In genomic region chr6:128108324-128109035, GRCm38 (mm10) we compare ENCODE assay signal across 12 mouse cellular contexts. TPM values are rescaled to one million over a fixed set of nuclear protein-coding genes. Genes with fewer than 3 reads are reported as not detected.
DNase-seq lines count a peak whose midpoint lies in the region; ATAC-seq and TF ChIP-seq lines count a peak whose summit lies in the region.
"Had no signal": no experiment of that assay in that cellular context is flagged by ENCODE, and none has a peak within 500 bp of the region (broad histone marks: within the 10 kb centered on the region; RNA-seq: fewer than 3 reads in every experiment).

No protein-coding gene starts in this region.

- no peaks in the 10 kb centered on the region for H3K36me3 ChIP-seq in midbrain, postnatal 0 days (ENCODE audit: insufficient read depth, low read length)
- no peaks in the 10 kb centered on the region for H3K36me3 ChIP-seq in midbrain, embryonic 10.5 days
- no peaks in the 10 kb centered on the region for H3K36me3 ChIP-seq in heart, postnatal 0 days (replicated peaks; ENCODE audit: control insufficient read depth, insufficient read depth, low read length)
- H3K36me3 ChIP-seq in myocyte (ENCODE audit: control insufficient read depth, insufficient read depth) = no peaks in the 10 kb centered on the region
- no peaks in the 10 kb centered on the region for H3K36me3 ChIP-seq in midbrain, embryonic 16.5 days (ENCODE audit: control insufficient read depth, insufficient read depth, low read length)
- H3K36me3 ChIP-seq: midbrain, embryonic 12.5 days had no signal

- no peak overlapping the region for H3K4me2 ChIP-seq in midbrain, postnatal 0 days (ENCODE audit: low read depth, low read length, poor library complexity, severe bottlenecking)
- H3K4me2 ChIP-seq in heart, postnatal 0 days (ENCODE audit: low read depth, low read length) = no peak overlapping the region
- H3K4me2 ChIP-seq in myocyte (ENCODE audit: low read depth) = no peak overlapping the region
- H3K4me2 ChIP-seq in midbrain, embryonic 16.5 days (ENCODE audit: low read length) = no peak overlapping the region
- H3K4me2 ChIP-seq: midbrain, embryonic 12.5 days had no signal

- no peaks in the 10 kb centered on the region for H3K27me3 ChIP-seq in midbrain, postnatal 0 days (ENCODE audit: insufficient read depth, low read length)
- no peaks in the 10 kb centered on the region for H3K27me3 ChIP-seq in midbrain, embryonic 10.5 days (ENCODE audit: low read depth, poor library complexity, severe bottlenecking)
- H3K27me3 ChIP-seq in heart, postnatal 0 days (ENCODE audit: control insufficient read depth, insufficient read depth, low read length) = no peaks in the 10 kb centered on the region
- no peaks in the 10 kb centered on the region for H3K27me3 ChIP-seq in myocyte (ENCODE audit: control insufficient read depth, insufficient read depth, insufficient read length)
- no peaks in the 10 kb centered on the region for H3K27me3 ChIP-seq in midbrain, embryonic 16.5 days (ENCODE audit: control insufficient read depth, insufficient read depth, low read depth, low read length)
- H3K27me3 ChIP-seq: midbrain, embryonic 12.5 days had no signal

- TF ChIP-seq POLR2A in myocyte (IDR thresholded peaks at IDR 0.05; ENCODE audit: insufficient read length, low read depth) = no peak

- DNase-seq in gastrocnemius, adult 2 months = peak; percentile 51
- no peak for DNase-seq in gastrocnemius, postnatal 4 days (ENCODE audit: low spot score in 2 of 2)
- DNase-seq in midbrain, postnatal 0 days (ENCODE audit: low spot score) = peak; percentile 74
- no peak for DNase-seq in midbrain, embryonic 10.5 days (ENCODE audit: low spot score)
- no peak for DNase-seq in heart, postnatal 0 days (ENCODE audit: low spot score)
- DNase-seq: thymus, postnatal 4 days had no signal

- intact Hi-C loops in gastrocnemius, adult 2 months (cut with DNase I) = no loop called here

- peak overlapping the region; percentile 51 for H3K27ac ChIP-seq in gastrocnemius, adult 2 months
- no peak overlapping the region for H3K27ac ChIP-seq in midbrain, postnatal 0 days (ENCODE audit: low read depth, low read length)
- no peak overlapping the region for H3K27ac ChIP-seq in midbrain, embryonic 10.5 days (replicated peaks)
- peak overlapping the region; percentile 38 for H3K27ac ChIP-seq in heart, postnatal 0 days (ENCODE audit: low read depth)
- no peak overlapping the region for H3K27ac ChIP-seq in midbrain, embryonic 16.5 days (ENCODE audit: low read length)
- H3K27ac ChIP-seq: kidney, postnatal 0 days; midbrain, embryonic 12.5 days had no signal

- ATAC-seq in midbrain, postnatal 0 days (ENCODE audit: low FRiP score) = no peak
- ATAC-seq in heart, postnatal 0 days (ENCODE audit: insufficient read depth, low read depth) = no peak
- ATAC-seq in granulocyte monocyte progenitor cell, adult 5-6 weeks (replicated peaks; ENCODE audit: poor library complexity, severe bottlenecking) = no peak
- ATAC-seq in midbrain, embryonic 16.5 days = no peak
- ATAC-seq: forebrain, embryonic 14.5 days had no signal

- H3K79me2 ChIP-seq in myocyte (ENCODE audit: control insufficient read depth, insufficient read depth) = no peaks in the 10 kb centered on the region

- H3K4me3 ChIP-seq in gastrocnemius, adult 2 months = no peak overlapping the region
- H3K4me3 ChIP-seq in midbrain, postnatal 0 days (ENCODE audit: low read depth, low read length) = no peak overlapping the region
- H3K4me3 ChIP-seq in midbrain, embryonic 10.5 days = no peak overlapping the region
- H3K4me3 ChIP-seq in heart, postnatal 0 days (ENCODE audit: low read depth, low read length) = no peak overlapping the region
- H3K4me3 ChIP-seq in myocyte = no peak overlapping the region
- no peak overlapping the region for H3K4me3 ChIP-seq in midbrain, embryonic 16.5 days (ENCODE audit: low read depth, low read length)
- H3K4me3 ChIP-seq: midbrain, embryonic 12.5 days had no signal

- WGBS in midbrain, postnatal 0 days = 83% methylated on average over 7 of the region's 7 CpGs
- 92% methylated on average over 7 of the region's 7 CpGs for WGBS in midbrain, embryonic 10.5 days
- 59% methylated on average over 7 of the region's 7 CpGs for WGBS in heart, postnatal 0 days
- WGBS in midbrain, embryonic 16.5 days = 87% methylated on average over 7 of the region's 7 CpGs

- no peak overlapping the region for H3K9ac ChIP-seq in midbrain, postnatal 0 days (replicated peaks; ENCODE audit: low read length, poor library complexity, severe bottlenecking)
- H3K9ac ChIP-seq in heart, postnatal 0 days (replicated peaks; ENCODE audit: low read depth, low read length) = no peak overlapping the region
- no peak overlapping the region for H3K9ac ChIP-seq in midbrain, embryonic 16.5 days (ENCODE audit: low read depth, low read length)
- H3K9ac ChIP-seq: midbrain, embryonic 12.5 days had no signal

- no peak for TF ChIP-seq CTCF in gastrocnemius, adult 2 months (IDR thresholded peaks at IDR 0.05)
- no peak for TF ChIP-seq CTCF in midbrain, postnatal 0 days (IDR thresholded peaks at IDR 0.05)
- TF ChIP-seq CTCF in heart, postnatal 0 days (IDR thresholded peaks at IDR 0.05; ENCODE audit: low read depth) = no peak

- no peak for TF ChIP-seq EP300 in heart, postnatal 0 days (IDR thresholded peaks at IDR 0.05; ENCODE audit: low read depth)

- no peak overlapping the region for H3ac ChIP-seq in myocyte (ENCODE audit: control insufficient read depth, insufficient read length)

- H3K4me1 ChIP-seq in midbrain, postnatal 0 days (ENCODE audit: insufficient read depth, low read length) = peaks cover 13% of the 10 kb centered on the region; the same call in 1 of the 2 replicates
- peaks cover 51% of the 10 kb centered on the region for H3K4me1 ChIP-seq in midbrain, embryonic 10.5 days
- H3K4me1 ChIP-seq in heart, postnatal 0 days (ENCODE audit: control insufficient read depth, insufficient read depth) = peaks cover 46% of the 10 kb centered on the region
- peaks cover 26% of the 10 kb centered on the region for H3K4me1 ChIP-seq in midbrain, embryonic 16.5 days (ENCODE audit: control insufficient read depth, insufficient read depth, low read length)

- H3K9me3 ChIP-seq in midbrain, postnatal 0 days (ENCODE audit: low read length) = no peaks in the 10 kb centered on the region
- no peaks in the 10 kb centered on the region for H3K9me3 ChIP-seq in midbrain, embryonic 10.5 days (replicated peaks)
- H3K9me3 ChIP-seq in heart, postnatal 0 days (replicated peaks; ENCODE audit: control insufficient read depth, low read length) = no peaks in the 10 kb centered on the region
- no peaks in the 10 kb centered on the region for H3K9me3 ChIP-seq in midbrain, embryonic 16.5 days (replicated peaks; ENCODE audit: control insufficient read depth, low read length, poor library complexity, severe bottlenecking)
- H3K9me3 ChIP-seq: midbrain, embryonic 12.5 days had no signal

TF ChIP-seq in myocyte, 11 proteins besides CTCF, POLR2A, EP300 and RAD21:
- TF ChIP-seq MYOD1 (IDR thresholded peaks at IDR 0.05; ENCODE audit: control insufficient read depth in 1 of 3, insufficient read length in 2 of 3, low read depth in 2 of 3) = peak in 2 of 3 experiments; percentile 34 to 76
- peak in 2 of 3 experiments; percentile 42 to 79 for TF ChIP-seq MYOG (IDR thresholded peaks at IDR 0.05; ENCODE audit: control insufficient read depth in 1 of 3, insufficient read depth in 1 of 3, insufficient read length in 2 of 3, low read depth in 2 of 3)
- TF ChIP-seq TCF3 (IDR thresholded peaks at IDR 0.05; ENCODE audit: insufficient read length, low read depth) = no peak
TF ChIP-seq in myocyte: peak in this region for 2.

RNA-seq across cellular contexts. Expression of gene Tspan9, which starts 34.9 kb away (rescaled TPM):
- 10 to 100 TPM; 21.8 to 41.9 TPM for total RNA-seq in gastrocnemius, adult 2 months (2021)
- 100 to 1,000 TPM; 151 to 194 TPM for total RNA-seq in gastrocnemius, postnatal 4 days (2021)
- 143 and 160 TPM in 2 replicates for total RNA-seq in midbrain, postnatal 0 days (2014; rRNA removed)
- polyA plus RNA-seq in midbrain, postnatal 0 days (2015; fragmentation: Nextera tagmentation; extraction: Ambion mirVana) = 50.9 and 58.8 TPM in 2 replicates
- 48.0 and 52.6 TPM in 2 replicates for polyA plus RNA-seq in midbrain, embryonic 10.5 days (2016; fragmentation: Nextera tagmentation; extraction: Ambion mirVana)
- total RNA-seq in heart, postnatal 0 days (2014; rRNA removed; ENCODE audit: low replicate concordance) = 332 and 368 TPM in 2 replicates
- 84.7 and 105 TPM in 2 replicates for polyA plus RNA-seq in heart, postnatal 0 days (2015; fragmentation: Nextera tagmentation; extraction: Ambion mirVana)
- polyA plus RNA-seq in myocyte (2012; fragmentation: generic; extraction: Trizol) = 227 TPM
- total RNA-seq in granulocyte monocyte progenitor cell, adult 5-6 weeks (2014; fragmentation: Nextera tagmentation) = 2.2 TPM in 1 of 2 replicates, not detected in the other
- total RNA-seq in granulocyte monocyte progenitor cell, adult 5-6 weeks (2017) = 0.62 and 3.4 TPM in 2 replicates
- 43.2 and 46.3 TPM in 2 replicates for polyA plus RNA-seq in midbrain, embryonic 16.5 days (2015; fragmentation: Nextera tagmentation; extraction: Ambion mirVana)

Comparison
In these comparisons a context has a peak if more than half of its experiments do, and no peak if none do; other contexts are left out.
1. DNase-seq: peak in gastrocnemius, adult 2 months (single experiment) and midbrain, postnatal 0 days (single experiment); none in gastrocnemius, postnatal 4 days (0 of 2), midbrain, embryonic 10.5 days (single experiment) and heart, postnatal 0 days (single experiment).
2. H3K27ac ChIP-seq: peak in gastrocnemius, adult 2 months (single experiment) and heart, postnatal 0 days (single experiment); none in midbrain, postnatal 0 days (single experiment), midbrain, embryonic 10.5 days (single experiment) and midbrain, embryonic 16.5 days (single experiment).
3. RNA of gene Tspan9, which starts 34.9 kb away (total RNA-seq): 332 to 368 TPM in heart, postnatal 0 days, 151 to 194 TPM in gastrocnemius, postnatal 4 days, 143 to 160 TPM in midbrain, postnatal 0 days and 21.8 to 41.9 TPM in gastrocnemius, adult 2 months; 0.62 to 3.4 TPM in granulocyte monocyte progenitor cell, adult 5-6 weeks; every median in the first group is over 4 times any median in the second.